Mouse (Mus musculus) small intestine, adult 2 months (tissue): ENCODE results near the gene Txnip.

Experiments used
- CTCF ChIP-seq: fragments of 200-500 bp; IDR thresholded peaks from 2 replicates; pipeline ENCODE4 v1.5.1; 2012; ENCODE audit warnings: low read depth, mild to moderate bottlenecking, control low read depth, inconsistent platforms, low read length, moderate library complexity, mixed read lengths; ENCODE audit not compliant: insufficient replicate concordance, insufficient read length; ENCODE audit errors: extremely low read depth
- POLR2A ChIP-seq: fragments of 200-500 bp; IDR thresholded peaks from 2 replicates; pipeline ENCODE4 v1.6.1; 2012; ENCODE audit warnings: low read depth, mild to moderate bottlenecking, control low read depth, inconsistent platforms, low read length, moderate library complexity

DNA sequence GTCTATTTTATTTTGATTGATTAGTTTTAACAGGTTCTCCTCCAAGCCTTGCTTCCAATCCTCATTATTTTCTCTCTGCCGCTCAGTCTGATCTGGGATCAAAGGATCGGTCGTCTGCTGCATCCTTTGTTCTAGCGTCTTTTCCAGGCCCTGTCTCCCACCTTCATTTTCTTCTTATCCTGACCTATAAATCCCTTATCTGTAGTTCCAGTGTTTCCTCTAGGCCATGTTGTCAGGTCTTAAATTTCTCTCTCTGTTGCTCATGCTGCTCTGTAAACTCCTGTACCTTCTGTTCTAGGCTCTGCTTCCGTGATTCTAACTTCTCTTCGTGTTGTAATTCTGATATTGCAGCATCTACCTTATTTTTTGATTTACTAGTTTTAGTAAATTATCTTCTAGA, 17.0 kb upstream of the Txnip start:
- no peak for TF ChIP-seq CTCF
- TF ChIP-seq POLR2A, result no peak
